Mouse (Mus musculus): ENCODE data around the gene Aim2. TPM values are rescaled to one million over a fixed set of nuclear protein-coding genes. Genes with fewer than 3 reads are reported as not detected.

Aim2 gene
- polyA plus RNA-seq, 1 experiment from 2014 or later = 2.3 TPM

DNA sequence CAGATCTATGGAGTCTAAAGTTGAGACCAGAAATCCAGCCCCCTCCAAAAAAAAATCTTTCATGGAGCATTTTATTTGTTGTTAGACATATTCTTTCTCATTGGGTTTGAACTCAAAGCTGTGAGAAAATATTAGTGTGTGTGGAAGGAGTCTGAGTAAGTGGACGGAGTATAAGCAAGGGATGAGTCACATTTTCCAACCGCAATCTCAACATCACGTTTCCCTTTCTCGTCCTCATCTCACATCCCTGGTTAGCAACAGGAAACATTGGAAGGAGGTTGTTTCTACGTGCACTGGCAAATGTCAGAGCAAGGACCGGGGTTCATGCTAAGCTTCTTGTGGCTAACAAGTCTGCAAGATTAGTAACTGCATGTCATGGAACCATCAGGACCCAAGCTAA is 41.1 kb downstream of the Aim2 start:
- Histone ChIP-seq H3K27me3 (replicated peaks; ENCODE audit: control insufficient read depth, insufficient read depth, low read length) (no peaks in the 10 kb centered on the region), H3K4me3 (ENCODE audit: low read depth, low read length) (no peak overlapping the region), H3K4me2 (ENCODE audit: low read length) (no peak overlapping the region), H3K9me3 (replicated peaks; ENCODE audit: control insufficient read depth, low read length) (no peaks in the 10 kb centered on the region), H3K27ac (ENCODE audit: low read depth, low read length) (no peak overlapping the region), H3K9ac (ENCODE audit: low read length) (no peak overlapping the region), H3K36me3 (ENCODE audit: control insufficient read depth, insufficient read depth, low read length) (no peaks in the 10 kb centered on the region), H3K4me1 (ENCODE audit: control insufficient read depth, insufficient read depth, low read length) (no peaks in the 10 kb centered on the region)
- DNase-seq (ENCODE audit: low spot score) (no peak), ATAC-seq (no peak)
- 91% methylated on average over 6 of the region's 6 CpGs for WGBS

DNA sequence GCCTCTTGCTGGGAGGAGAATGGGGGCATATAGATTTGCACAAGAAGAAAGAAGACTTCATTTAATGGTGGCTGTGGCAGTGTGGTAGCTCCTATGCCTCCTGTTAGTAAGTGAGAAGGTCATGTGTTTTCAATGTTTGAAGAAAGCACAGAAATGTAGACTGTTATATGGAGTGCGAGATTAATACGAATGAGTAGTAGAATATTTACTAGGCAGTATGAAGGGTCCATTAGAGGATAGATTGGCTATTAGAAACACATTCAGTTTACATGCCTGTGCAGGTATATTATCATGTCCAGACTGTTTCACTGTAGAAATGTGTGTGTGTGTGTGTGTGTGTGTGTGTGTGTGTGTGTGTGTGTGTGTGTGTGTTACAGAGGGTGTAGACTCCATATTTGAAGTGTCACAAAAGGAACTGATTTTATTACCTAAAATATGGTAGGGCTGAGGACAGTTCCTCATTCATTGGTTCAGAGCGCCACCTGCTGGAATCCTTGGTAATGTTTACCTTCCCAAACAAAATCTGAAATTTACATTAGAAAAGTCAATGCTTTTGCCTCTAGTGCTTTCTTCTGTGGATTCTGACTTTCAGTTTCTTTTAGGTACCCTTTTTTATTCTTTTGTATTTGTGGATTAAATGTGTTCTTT is 47.8 kb downstream of the Aim2 start:
- no peak overlapping the region for H3K4me3 ChIP-seq (ENCODE audit: low read depth, low read length)
- H3K9me3 ChIP-seq (replicated peaks; ENCODE audit: control insufficient read depth, low read length) = no peaks in the 10 kb centered on the region
- ATAC-seq = peak; percentile 86
- H3K4me1 ChIP-seq (ENCODE audit: control insufficient read depth, insufficient read depth, low read length) = no peaks in the 10 kb centered on the region
- DNase-seq (ENCODE audit: low spot score) = peak; percentile 88
- H3K4me2 ChIP-seq (ENCODE audit: low read length) = no peak overlapping the region
- no peak overlapping the region for H3K27ac ChIP-seq (ENCODE audit: low read depth, low read length)
- WGBS = 42% methylated on average over 3 of the region's 3 CpGs
- H3K27me3 ChIP-seq (replicated peaks; ENCODE audit: control insufficient read depth, insufficient read depth, low read length) = no peaks in the 10 kb centered on the region
- H3K36me3 ChIP-seq (ENCODE audit: control insufficient read depth, insufficient read depth, low read length) = no peaks in the 10 kb centered on the region
- no peak overlapping the region for H3K9ac ChIP-seq (ENCODE audit: low read length)

GRCm38 (mm10) chr1:173404696-173405309 is 54.1 kb downstream of the Aim2 start:
- no peaks in the 10 kb centered on the region for H3K27me3 ChIP-seq (replicated peaks; ENCODE audit: control insufficient read depth, insufficient read depth, low read length)
- no peak overlapping the region for H3K4me3 ChIP-seq (ENCODE audit: low read depth, low read length)
- no peak for DNase-seq (ENCODE audit: low spot score)
- no peak overlapping the region for H3K9ac ChIP-seq (ENCODE audit: low read length)
- H3K27ac ChIP-seq (ENCODE audit: low read depth, low read length) = no peak overlapping the region
- H3K4me1 ChIP-seq (ENCODE audit: control insufficient read depth, insufficient read depth, low read length) = no peaks in the 10 kb centered on the region
- WGBS = 87% methylated on average over 5 of the region's 5 CpGs
- ATAC-seq = no peak
- H3K9me3 ChIP-seq (replicated peaks; ENCODE audit: control insufficient read depth, low read length) = no peaks in the 10 kb centered on the region
- no peaks in the 10 kb centered on the region for H3K36me3 ChIP-seq (ENCODE audit: control insufficient read depth, insufficient read depth, low read length)
- no peak overlapping the region for H3K4me2 ChIP-seq (ENCODE audit: low read length)

DNA sequence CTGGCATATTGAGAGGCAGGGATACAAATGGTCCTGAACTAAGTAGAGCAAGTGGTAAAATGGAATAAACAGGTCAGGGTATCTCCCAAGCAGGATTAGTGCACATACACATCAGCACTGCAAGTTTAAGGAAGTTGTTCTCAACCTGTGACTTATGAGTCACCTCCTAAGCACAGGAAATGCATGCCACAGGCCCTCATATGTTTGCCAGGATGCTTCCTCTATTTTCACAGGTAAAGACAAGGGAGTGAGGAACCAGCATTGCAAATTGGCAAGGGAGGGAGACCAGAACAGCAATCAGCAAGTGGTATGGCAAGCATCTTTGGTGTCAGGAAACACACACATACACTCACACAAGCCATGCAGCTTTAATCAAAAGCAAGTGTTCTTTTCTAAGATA is 58.4 kb downstream of the Aim2 start:
- Histone ChIP-seq H3K36me3 (ENCODE audit: control insufficient read depth, insufficient read depth, low read length) (no peaks in the 10 kb centered on the region), H3K4me2 (ENCODE audit: low read length) (no peak overlapping the region), H3K4me1 (ENCODE audit: control insufficient read depth, insufficient read depth, low read length) (no peaks in the 10 kb centered on the region), H3K9ac (ENCODE audit: low read length) (no peak overlapping the region), H3K4me3 (ENCODE audit: low read depth, low read length) (no peak overlapping the region), H3K27ac (ENCODE audit: low read depth, low read length) (no peak overlapping the region), H3K9me3 (replicated peaks; ENCODE audit: control insufficient read depth, low read length) (no peaks in the 10 kb centered on the region), H3K27me3 (replicated peaks; ENCODE audit: control insufficient read depth, insufficient read depth, low read length) (no peaks in the 10 kb centered on the region)
- ATAC-seq = no peak
- no peak for DNase-seq (ENCODE audit: low spot score)

- Histone ChIP-seq H3K4me3 (ENCODE audit: low read depth, low read length) (no peak overlapping the region), H3K4me1 (ENCODE audit: control insufficient read depth, insufficient read depth, low read length) (no peaks in the 10 kb centered on the region), H3K9me3 (replicated peaks; ENCODE audit: control insufficient read depth, low read length) (no peaks in the 10 kb centered on the region), H3K36me3 (ENCODE audit: control insufficient read depth, insufficient read depth, low read length) (no peaks in the 10 kb centered on the region), H3K27ac (ENCODE audit: low read depth, low read length) (no peak overlapping the region), H3K4me2 (ENCODE audit: low read length) (no peak overlapping the region), H3K27me3 (replicated peaks; ENCODE audit: control insufficient read depth, insufficient read depth, low read length) (no peaks in the 10 kb centered on the region), H3K9ac (ENCODE audit: low read length) (no peak overlapping the region)
- no peak for ATAC-seq
- WGBS = 90% methylated on average over 4 of the region's 4 CpGs
- DNase-seq (ENCODE audit: low spot score) = no peak
Observed at GRCm38 (mm10) chr1:173411863-173412262, 61.2 kb downstream of the Aim2 start.

GRCm38 (mm10) chr1:173414631-173415030 is 64.0 kb downstream of the Aim2 start:
- WGBS = 69% methylated on average over 3 of the region's 3 CpGs

DNA sequence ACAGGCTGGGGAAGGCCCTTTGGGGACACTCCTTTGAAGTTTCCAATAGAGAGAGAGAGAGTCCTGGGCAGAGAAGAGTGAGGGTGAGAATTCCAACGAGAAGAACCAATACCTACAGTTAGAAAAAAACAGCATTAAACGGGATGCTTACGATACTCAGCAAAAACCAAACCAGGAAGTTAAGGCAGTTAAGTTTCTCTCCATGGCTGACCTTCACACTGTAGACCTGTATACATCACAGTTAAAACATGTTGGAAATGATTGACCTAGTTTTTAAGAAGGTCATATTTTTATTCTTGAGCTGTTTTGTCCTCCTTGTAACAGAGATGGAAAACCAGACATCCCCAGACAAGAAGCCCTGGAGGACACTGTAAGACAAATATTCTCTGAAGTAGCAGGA is 67.8 kb downstream of the Aim2 start:
- DNase-seq (ENCODE audit: low spot score) = no peak
- WGBS = 86% methylated on average over 3 of the region's 3 CpGs
- no peak for ATAC-seq

More at GRCm38 (mm10) chr1:173414631-173415030, 64.0 kb downstream of the Aim2 start:
- no peak overlapping the region for H3K27ac ChIP-seq (ENCODE audit: low read depth, low read length)
- DNase-seq (ENCODE audit: low spot score) (no peak), ATAC-seq (no peak)
- no peaks in the 10 kb centered on the region for H3K4me1 ChIP-seq (ENCODE audit: control insufficient read depth, insufficient read depth, low read length)
- no peaks in the 10 kb centered on the region for H3K36me3 ChIP-seq (ENCODE audit: control insufficient read depth, insufficient read depth, low read length)
- no peak overlapping the region for H3K9ac ChIP-seq (ENCODE audit: low read length)
- H3K4me3 ChIP-seq (ENCODE audit: low read depth, low read length) = no peak overlapping the region
- no peaks in the 10 kb centered on the region for H3K9me3 ChIP-seq (replicated peaks; ENCODE audit: control insufficient read depth, low read length)
- no peaks in the 10 kb centered on the region for H3K27me3 ChIP-seq (replicated peaks; ENCODE audit: control insufficient read depth, insufficient read depth, low read length)
- H3K4me2 ChIP-seq (ENCODE audit: low read length) = no peak overlapping the region

GRCm38 (mm10) chr1:173418936-173419621 is 68.4 kb downstream of the Aim2 start:
- Histone ChIP-seq H3K27ac (ENCODE audit: low read depth, low read length) (no peak overlapping the region), H3K4me1 (ENCODE audit: control insufficient read depth, insufficient read depth, low read length) (no peaks in the 10 kb centered on the region), H3K9ac (ENCODE audit: low read length) (no peak overlapping the region), H3K9me3 (replicated peaks; ENCODE audit: control insufficient read depth, low read length) (no peaks in the 10 kb centered on the region), H3K27me3 (replicated peaks; ENCODE audit: control insufficient read depth, insufficient read depth, low read length) (no peaks in the 10 kb centered on the region), H3K4me2 (ENCODE audit: low read length) (no peak overlapping the region), H3K4me3 (ENCODE audit: low read depth, low read length) (no peak overlapping the region), H3K36me3 (ENCODE audit: control insufficient read depth, insufficient read depth, low read length) (no peaks in the 10 kb centered on the region)
- WGBS = 64% methylated on average over 1 of the region's 1 CpGs
- no peak for DNase-seq (ENCODE audit: low spot score)
- no peak for ATAC-seq

More for the DNA sequence above, 67.8 kb downstream of the Aim2 start:
- H3K4me1 ChIP-seq (ENCODE audit: control insufficient read depth, insufficient read depth, low read length) = no peaks in the 10 kb centered on the region
- no peak overlapping the region for H3K4me2 ChIP-seq (ENCODE audit: low read length)
- H3K36me3 ChIP-seq (ENCODE audit: control insufficient read depth, insufficient read depth, low read length) = no peaks in the 10 kb centered on the region
- no peaks in the 10 kb centered on the region for H3K27me3 ChIP-seq (replicated peaks; ENCODE audit: control insufficient read depth, insufficient read depth, low read length)
- H3K9ac ChIP-seq (ENCODE audit: low read length) = no peak overlapping the region
- H3K27ac ChIP-seq (ENCODE audit: low read depth, low read length) = no peak overlapping the region
- H3K4me3 ChIP-seq (ENCODE audit: low read depth, low read length) = no peak overlapping the region
- no peaks in the 10 kb centered on the region for H3K9me3 ChIP-seq (replicated peaks; ENCODE audit: control insufficient read depth, low read length)

DNA sequence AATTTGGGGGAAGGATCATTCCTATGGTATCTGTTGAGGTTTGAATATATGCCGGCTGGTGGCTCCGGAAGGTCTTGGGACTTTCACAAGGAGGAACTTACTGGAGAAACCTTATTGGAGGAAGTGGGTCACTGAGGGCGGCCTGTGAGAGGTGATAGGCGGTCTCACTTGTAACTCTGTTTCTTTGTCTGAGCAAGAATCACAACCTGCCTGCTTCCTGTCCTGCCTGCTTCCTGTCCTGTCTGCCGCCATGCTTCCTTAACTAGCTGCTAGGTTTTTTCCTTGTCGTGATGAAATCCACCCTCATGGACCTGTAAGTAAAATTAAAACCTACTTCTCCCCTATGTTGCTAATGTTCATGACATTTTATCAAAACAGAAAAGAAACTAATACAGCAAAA is 69.7 kb downstream of the Aim2 start:
- WGBS = 87% methylated on average over 6 of the region's 6 CpGs
- H3K4me2 ChIP-seq (ENCODE audit: low read length) = no peak overlapping the region

More for the DNA sequence above, 69.7 kb downstream of the Aim2 start:
- no peaks in the 10 kb centered on the region for H3K9me3 ChIP-seq (replicated peaks; ENCODE audit: control insufficient read depth, low read length)
- DNase-seq (ENCODE audit: low spot score) (no peak), ATAC-seq (no peak)
- no peak overlapping the region for H3K4me3 ChIP-seq (ENCODE audit: low read depth, low read length)
- no peaks in the 10 kb centered on the region for H3K4me1 ChIP-seq (ENCODE audit: control insufficient read depth, insufficient read depth, low read length)
- H3K27me3 ChIP-seq (replicated peaks; ENCODE audit: control insufficient read depth, insufficient read depth, low read length) = no peaks in the 10 kb centered on the region
- H3K9ac ChIP-seq (ENCODE audit: low read length) = no peak overlapping the region
- H3K27ac ChIP-seq (ENCODE audit: low read depth, low read length) = no peak overlapping the region
- no peaks in the 10 kb centered on the region for H3K36me3 ChIP-seq (ENCODE audit: control insufficient read depth, insufficient read depth, low read length)
